Mouse (Mus musculus) myocyte (in vitro differentiated cells): ENCODE results near the gene Dedd.

Experiments used
- CEBPB ChIP-seq: IDR thresholded peaks from 2 replicates; pipeline ENCODE4 v1.6.1; 2011; ENCODE audit warnings: mild to moderate bottlenecking, moderate library complexity; ENCODE audit not compliant: poor library complexity, insufficient read depth, severe bottlenecking
- E2F4 ChIP-seq: IDR thresholded peaks from one replicate; pipeline ENCODE4 v1.6.1; 2011; ENCODE audit warnings: mild to moderate bottlenecking, control low read depth, moderate library complexity; ENCODE audit not compliant: insufficient read depth
- MAX ChIP-seq: IDR thresholded peaks from one replicate; pipeline ENCODE4 v1.6.1; 2011; ENCODE audit warnings: low read depth, mild to moderate bottlenecking, control low read depth
- MYOD1 ChIP-seq, 3 experiments: IDR thresholded peaks; one replicate each; pipeline ENCODE4 v1.6.1; 2011; ENCODE audit warnings: control low read depth in 2 of 3, low read depth in 2 of 3, mild to moderate bottlenecking in 2 of 3, moderate library complexity in 1 of 3; ENCODE audit not compliant: insufficient read length in 2 of 3, control insufficient read depth in 1 of 3
- POLR2A ChIP-seq: IDR thresholded peaks from one replicate; pipeline ENCODE4 v1.6.1; 2011; ENCODE audit warnings: low read depth, mild to moderate bottlenecking, control low read depth, moderate library complexity; ENCODE audit not compliant: insufficient read length
- POLR2AphosphoS2 ChIP-seq: IDR thresholded peaks from one replicate; pipeline ENCODE4 v1.6.1; 2011; ENCODE audit warnings: low read depth, control low read depth; ENCODE audit not compliant: insufficient read length
- REST ChIP-seq: IDR thresholded peaks from one replicate; pipeline ENCODE4 v1.6.1; 2011; ENCODE audit warnings: mild to moderate bottlenecking, control low read depth, moderate library complexity; ENCODE audit not compliant: insufficient read depth, insufficient read length
- TCF3 ChIP-seq: IDR thresholded peaks from one replicate; pipeline ENCODE4 v1.6.1; 2011; ENCODE audit warnings: low read depth, control low read depth; ENCODE audit not compliant: insufficient read length
- USF1 ChIP-seq: IDR thresholded peaks from one replicate; pipeline ENCODE4 v1.6.1; 2011; ENCODE audit warnings: low read depth, mild to moderate bottlenecking, control low read depth, moderate library complexity

GRCm38 (mm10) chr1:171280916-171281527 is 47.9 kb upstream of the Dedd start, which contains the start of gene Ppox:
- peak in 1 of 3 experiments; percentile 25 for TF ChIP-seq MYOD1 (IDR thresholded peaks at IDR 0.05; ENCODE audit: control insufficient read depth in 1 of 3, insufficient read length in 2 of 3, low read depth in 2 of 3)
- no peak for TF ChIP-seq MAX
- no peak for TF ChIP-seq TCF3
- no peak for TF ChIP-seq REST
- TF ChIP-seq POLR2A: peak; percentile 39
- TF ChIP-seq USF1: no peak
- TF ChIP-seq E2F4: peak; percentile 62
- TF ChIP-seq POLR2AphosphoS2: no peak
- no peak for TF ChIP-seq CEBPB
